Mouse (Mus musculus): ENCODE measurements around the gene Hvcn1.

GRCm38 (mm10) chr5:122164011-122164410, 42.6 kb upstream of the Hvcn1 start:
- no peak for TF ChIP-seq CTCF (IDR thresholded peaks at IDR 0.05; ENCODE audit: low read depth, low read length)
- no peak for TF ChIP-seq POLR2A (IDR thresholded peaks at IDR 0.05; ENCODE audit: extremely low read depth, insufficient read depth, low read length)

All from liver, adult 2 months (tissue).